Mouse (Mus musculus) CH12.LX (cell line): ENCODE data around the gene Tmem204. TPM values are rescaled to one million over a fixed set of nuclear protein-coding genes. Genes with fewer than 3 reads are reported as not detected.

Experiments used
- DNase-seq: peaks from one replicate; pipeline ENCODE4 v3.0.0-alpha.2; 2013; ENCODE audit errors: extremely low read depth
- H3K27ac ChIP-seq: 2 replicates; pipeline ENCODE4 v1.5.1; 2012; ENCODE audit warnings: low read depth, mild to moderate bottlenecking, control low read depth, moderate library complexity; ENCODE audit not compliant: insufficient read depth
- H3K27me3 ChIP-seq: replicated peaks from 2 replicates; pipeline ENCODE3; 2012; ENCODE audit warnings: inconsistent platforms
- H3K36me3 ChIP-seq, 2 experiments: replicated peaks in 1 of 2; 2 replicates each; pipeline versions ENCODE3 to v1.6.1; 2012; ENCODE audit warnings: inconsistent platforms in 1 of 2, low read length in 1 of 2, mild to moderate bottlenecking in 1 of 2, mixed read lengths in 1 of 2, moderate library complexity in 1 of 2; ENCODE audit not compliant: control insufficient read depth in 1 of 2, insufficient read depth in 1 of 2
- H3K4me1 ChIP-seq, 2 experiments: 2 replicates each; pipeline ENCODE4 v1.6.1; 2012; ENCODE audit warnings: inconsistent platforms in 1 of 2, moderate library complexity in 1 of 2; ENCODE audit not compliant: insufficient read depth in 2 of 2, control insufficient read depth in 1 of 2
- H3K4me2 ChIP-seq: 2 replicates; pipeline ENCODE4 v1.6.1; 2012; ENCODE audit warnings: low read depth, mild to moderate bottlenecking, control low read depth; ENCODE audit not compliant: poor library complexity, insufficient read depth, severe bottlenecking
- H3K4me3 ChIP-seq, 3 experiments: fragments of 150-350 bp in 1 of 3; sonication (generic) in 1 of 3; replicated peaks in 1 of 3; 2 replicates each; pipeline versions ENCODE3 to v1.5.1; 2011 to 2012; ENCODE audit warnings: low read depth in 2 of 3, low read length in 2 of 3, mild to moderate bottlenecking in 2 of 3, moderate library complexity in 2 of 3, control low read depth in 1 of 3, improper control_type of control experiment in 1 of 3, inconsistent platforms in 1 of 3, mixed read lengths in 1 of 3; ENCODE audit not compliant: poor library complexity in 1 of 3
- H3K79me2 ChIP-seq: replicated peaks from 2 replicates; pipeline ENCODE4 v1.6.1; 2012; ENCODE audit warnings: mild to moderate bottlenecking, moderate library complexity; ENCODE audit not compliant: control insufficient read depth, poor library complexity, insufficient read depth, severe bottlenecking; ENCODE audit errors: extremely low read depth
- H3K9ac ChIP-seq: 2 replicates; pipeline ENCODE4 v1.6.1; 2012; ENCODE audit warnings: low read depth, mild to moderate bottlenecking, control low read depth, moderate library complexity; ENCODE audit not compliant: insufficient read depth
- H3K9me3 ChIP-seq: replicated peaks from 2 replicates; pipeline ENCODE3; 2012; ENCODE audit warnings: low read length, inconsistent platforms, mixed read lengths
- CTCF ChIP-seq, 2 experiments: IDR thresholded peaks in 1 of 2; conservative IDR thresholded peaks in 1 of 2; 2 replicates each; pipeline ENCODE4 v1.5.1; 2011 to 2012; ENCODE audit warnings: low read depth in 2 of 2, low read length in 2 of 2, improper control_type of control experiment in 1 of 2, inconsistent platforms in 1 of 2, mild to moderate bottlenecking in 1 of 2, moderate library complexity in 1 of 2
- E2F4 ChIP-seq: IDR thresholded peaks from 2 replicates; pipeline ENCODE4 v1.6.1; 2011; ENCODE audit warnings: low read depth, low read length, improper control_type of control experiment; ENCODE audit not compliant: insufficient replicate concordance
- ELF1 ChIP-seq: IDR thresholded peaks from 2 replicates; pipeline ENCODE4 v1.6.1; 2014; ENCODE audit warnings: low read depth, mild to moderate bottlenecking, inconsistent platforms, low read length, improper control_type of control experiment
- GABPA ChIP-seq: IDR thresholded peaks from 2 replicates; pipeline ENCODE4 v1.6.1; 2012; ENCODE audit warnings: low read depth, low read length, improper control_type of control experiment, inconsistent platforms; ENCODE audit not compliant: insufficient replicate concordance
- HCFC1 ChIP-seq: IDR thresholded peaks from 2 replicates; pipeline ENCODE4 v1.6.1; 2012; ENCODE audit warnings: low read depth, mild to moderate bottlenecking, inconsistent platforms, low read length, improper control_type of control experiment
- IRF4 ChIP-seq: IDR thresholded peaks from 2 replicates; pipeline ENCODE4 v1.6.1; 2014; ENCODE audit warnings: low read depth, mild to moderate bottlenecking, inconsistent platforms, low read length, improper control_type of control experiment
- JUN ChIP-seq: IDR thresholded peaks from 2 replicates; pipeline ENCODE4 v1.6.1; 2011; ENCODE audit warnings: low read depth, mild to moderate bottlenecking, low read length, improper control_type of control experiment, moderate library complexity; ENCODE audit not compliant: insufficient read depth
- KAT2A ChIP-seq: IDR thresholded peaks from 2 replicates; pipeline ENCODE4 v1.6.1; 2012; ENCODE audit warnings: low read length, improper control_type of control experiment, inconsistent platforms; ENCODE audit not compliant: insufficient replicate concordance
- MEF2A ChIP-seq: IDR thresholded peaks from 2 replicates; pipeline ENCODE4 v1.6.1; 2014; ENCODE audit warnings: low read depth, mild to moderate bottlenecking, inconsistent platforms, low read length, improper control_type of control experiment, borderline replicate concordance
- MXI1 ChIP-seq: IDR thresholded peaks from 2 replicates; pipeline ENCODE4 v1.6.1; 2011; ENCODE audit warnings: mild to moderate bottlenecking, low read depth, low read length, improper control_type of control experiment
- NELFE ChIP-seq: IDR thresholded peaks from 2 replicates; pipeline ENCODE4 v1.6.1; 2011; ENCODE audit warnings: low read depth, low read length, improper control_type of control experiment
- POLR2AphosphoS2 ChIP-seq: IDR thresholded peaks from 2 replicates; pipeline ENCODE4 v1.6.1; 2011; ENCODE audit warnings: low read depth, low read length, improper control_type of control experiment
- RAD21 ChIP-seq: IDR thresholded peaks from 2 replicates; pipeline ENCODE4 v1.6.1; 2011; ENCODE audit warnings: low read depth, mild to moderate bottlenecking, low read length, improper control_type of control experiment, moderate library complexity
- SIN3A ChIP-seq: IDR thresholded peaks from 2 replicates; pipeline ENCODE4 v1.6.1; 2012; ENCODE audit warnings: low read length, improper control_type of control experiment, inconsistent platforms
- SMC3 ChIP-seq: IDR thresholded peaks from 2 replicates; pipeline ENCODE4 v1.6.1; 2011; ENCODE audit warnings: low read depth, low read length, improper control_type of control experiment
- UBTF ChIP-seq: IDR thresholded peaks from 2 replicates; pipeline ENCODE4 v1.6.1; 2012; ENCODE audit warnings: low read depth, mild to moderate bottlenecking, inconsistent platforms, low read length, improper control_type of control experiment, moderate library complexity
- ZC3H11A ChIP-seq: IDR thresholded peaks from 2 replicates; pipeline ENCODE4 v1.6.1; 2012; ENCODE audit warnings: low read depth, mild to moderate bottlenecking, inconsistent platforms, low read length, improper control_type of control experiment
- ZKSCAN1 ChIP-seq: IDR thresholded peaks from 2 replicates; pipeline ENCODE4 v1.6.1; 2012; ENCODE audit warnings: low read depth, inconsistent platforms, low read length, improper control_type of control experiment, borderline replicate concordance
- dilution Hi-C: fragments of 300-500 bp; cut with MboI; formaldehyde crosslinking; loops from 2 replicates; pipeline ENCODE4 v1.14.3; 2020; ENCODE audit warnings: low sequenced_read_pairs; ENCODE audit not compliant: extremely low pct_unique_long_range_greater_than_20kb, extremely low pct_ligation_motif_present
- in situ Hi-C: fragments of 300-500 bp; cut with MboI; formaldehyde crosslinking; loops from 3 replicates; pipeline ENCODE4 v1.14.3; 2019; ENCODE audit warnings: low sequenced_read_pairs, low pct_ligation_motif_present, low pct_unique_long_range_greater_than_20kb, mixed read lengths
- polyA plus RNA-seq: library from polyadenylated mRNA; unstranded; fragments of >175 nt; gene quantifications from 2 replicates; pipeline ENCODE4 v1.2.1, GENCODE M21; 2012; ENCODE audit warnings: low read depth; ENCODE audit not compliant: insufficient read length
- total RNA-seq, 2 experiments: library from RNA; depleted of rRNA; stranded (reverse); fragments of 300-350 nt in 1 of 2; fragments of >200 nt in 1 of 2; gene quantifications; 2 replicates each; pipeline ENCODE4 v1.2.3; 2012 to 2014

Gene Tmem204
- total and polyA plus RNA-seq, 3 experiments: 1.9 TPM; not detected in 2

- no peak overlapping the region for H3K27ac ChIP-seq
- dilution Hi-C loops: no loop called here
- no peak overlapping the region for H3K4me3 ChIP-seq
- no peaks in the 10 kb centered on the region for H3K27me3 ChIP-seq
- no peak overlapping the region for H3K4me2 ChIP-seq
- H3K79me2 ChIP-seq: no peaks in the 10 kb centered on the region
- in situ Hi-C loops: no loop called here
- peaks cover 12 to 31% of the 10 kb centered on the region in 2 experiments for H3K4me1 ChIP-seq
- H3K36me3 ChIP-seq: peaks cover 30 to 90% of the 10 kb centered on the region in 2 experiments
- no peak for DNase-seq
- H3K9me3 ChIP-seq: no peaks in the 10 kb centered on the region
- no peak for TF ChIP-seq KAT2A
- no peak for TF ChIP-seq HCFC1
- no peak for TF ChIP-seq ZC3H11A
- no peak overlapping the region for H3K9ac ChIP-seq
Measured at GRCm38 (mm10) chr17:25063261-25063660, 20.1 kb downstream of the Tmem204 start.

- Histone ChIP-seq H3K4me1 (peaks cover 7 to 19% of the 10 kb centered on the region in 2 experiments), H3K9me3 (no peaks in the 10 kb centered on the region), H3K36me3 (peaks cover 38 to 96% of the 10 kb centered on the region in 2 experiments), H3K27me3 (no peaks in the 10 kb centered on the region), H3K27ac (no peak overlapping the region), H3K4me2 (no peak overlapping the region), H3K79me2 (no peaks in the 10 kb centered on the region), H3K4me3 (no peak overlapping the region), H3K9ac (no peak overlapping the region)
- DNase-seq: no peak
- dilution Hi-C loops (no loop called here), in situ Hi-C loops (no loop called here)
- TF ChIP-seq NELFE (no peak), SMC3 (peak; percentile 39), UBTF (no peak), CTCF (conservative IDR thresholded peaks at IDR 0.05 in 1 of 2, IDR thresholded peaks at IDR 0.05 in 1 of 2; ENCODE audit: low read depth in 2 of 2, low read length in 2 of 2) (peak in 1 of 2 experiments; percentile 35; a peak in 2 of 4 replicates), RAD21 (peak; percentile 5), IRF4 (no peak), JUN (no peak), MXI1 (no peak)
Measured at GRCm38 (mm10) chr17:25057041-25057440, 26.4 kb downstream of the Tmem204 start.

GRCm38 (mm10) chr17:25053274-25053673, 30.1 kb downstream of the Tmem204 start:
- Histone ChIP-seq H3K9ac (no peak overlapping the region), H3K4me2 (no peak overlapping the region), H3K27ac (no peak overlapping the region), H3K27me3 (no peaks in the 10 kb centered on the region), H3K4me3 (no peak overlapping the region), H3K9me3 (no peaks in the 10 kb centered on the region), H3K79me2 (no peaks in the 10 kb centered on the region), H3K36me3 (peaks cover 48 to 96% of the 10 kb centered on the region in 2 experiments), H3K4me1 (peaks cover 0 to 20% of the 10 kb centered on the region in 2 experiments; a peak in 2 of 4 replicates)
- TF ChIP-seq JUN (no peak), GABPA (no peak), E2F4 (no peak), ZKSCAN1 (no peak), ZC3H11A (no peak), UBTF (no peak), POLR2AphosphoS2 (no peak), ELF1 (no peak), MEF2A (no peak), SMC3 (no peak), SIN3A (no peak)
- dilution Hi-C loops: no loop called here
- no peak for DNase-seq
- in situ Hi-C loops: no loop called here
